Mouse (Mus musculus) midbrain, embryonic 10.5 days (tissue): Measurements from ENCODE around the gene Mroh2a. TPM values are rescaled to one million over a fixed set of nuclear protein-coding genes. Genes with fewer than 3 reads are reported as not detected.
A peak's percentile ranks its signal among the peaks of the same experiment; 100 is the strongest.
"Not testable (repeated sequence)": the region's sequence is repeated elsewhere in the genome, so short reads cannot be mapped to it uniquely, and the experiment has no call there.

Experiments
- DNase-seq: peaks from one replicate; pipeline ENCODE4 v3.0.0-alpha.2; 2017; ENCODE audit warnings: low spot score
- H3K27ac ChIP-seq: fragments of 300-500 bp; sonication (generic); replicated peaks from 2 replicates; pipeline ENCODE4 v1.5.1; 2016; ENCODE audit warnings: mild to moderate bottlenecking
- H3K27me3 ChIP-seq: fragments of 300-500 bp; sonication (generic); 2 replicates; pipeline ENCODE4 v1.6.1; 2016; ENCODE audit warnings: low read depth, mild to moderate bottlenecking; ENCODE audit not compliant: poor library complexity, severe bottlenecking
- H3K36me3 ChIP-seq: fragments of 300-500 bp; sonication (generic); 2 replicates; pipeline ENCODE4 v1.6.1; 2016; ENCODE audit warnings: mild to moderate bottlenecking, moderate library complexity
- H3K4me1 ChIP-seq: fragments of 300-500 bp; sonication (generic); 2 replicates; pipeline ENCODE4 v1.6.1; 2016
- H3K4me3 ChIP-seq: fragments of 300-500 bp; sonication (generic); 2 replicates; pipeline ENCODE4 v1.5.1; 2016; ENCODE audit warnings: mild to moderate bottlenecking, moderate library complexity
- H3K9me3 ChIP-seq: fragments of 300-500 bp; sonication (generic); replicated peaks from 2 replicates; pipeline ENCODE4 v1.6.1; 2016; ENCODE audit warnings: mild to moderate bottlenecking
- WGBS: fragments of 180-500 bp; shearing (Covaris S2); methylation state at CpG from one replicate; pipeline ENCODE4 v1.1.7; 2016; 5-methylcytosine and 5-hydroxymethylcytosine counted together
- polyA plus RNA-seq: library from polyadenylated mRNA; unstranded; fragments of >200 nt; fragmentation: Nextera tagmentation; extraction: Ambion mirVana; gene quantifications from 2 replicates; pipeline ENCODE4 v1.2.1, GENCODE M21; 2016

Mroh2a gene
- polyA plus RNA-seq, 1 experiment from 2014 or later: 0.91 TPM

GRCm38 (mm10) chr1:88213061-88213460 is 13.7 kb upstream of the Mroh2a start:
- peaks cover 3% of the 10 kb centered on the region for H3K9me3 ChIP-seq
- no peaks in the 10 kb centered on the region for H3K4me1 ChIP-seq
- no peaks in the 10 kb centered on the region for H3K36me3 ChIP-seq
- no peak overlapping the region for H3K27ac ChIP-seq
- WGBS: 81% methylated on average over 1 of the region's 1 CpGs
- no peak for DNase-seq
- no peaks in the 10 kb centered on the region for H3K27me3 ChIP-seq
- no peak overlapping the region for H3K4me3 ChIP-seq

DNA sequence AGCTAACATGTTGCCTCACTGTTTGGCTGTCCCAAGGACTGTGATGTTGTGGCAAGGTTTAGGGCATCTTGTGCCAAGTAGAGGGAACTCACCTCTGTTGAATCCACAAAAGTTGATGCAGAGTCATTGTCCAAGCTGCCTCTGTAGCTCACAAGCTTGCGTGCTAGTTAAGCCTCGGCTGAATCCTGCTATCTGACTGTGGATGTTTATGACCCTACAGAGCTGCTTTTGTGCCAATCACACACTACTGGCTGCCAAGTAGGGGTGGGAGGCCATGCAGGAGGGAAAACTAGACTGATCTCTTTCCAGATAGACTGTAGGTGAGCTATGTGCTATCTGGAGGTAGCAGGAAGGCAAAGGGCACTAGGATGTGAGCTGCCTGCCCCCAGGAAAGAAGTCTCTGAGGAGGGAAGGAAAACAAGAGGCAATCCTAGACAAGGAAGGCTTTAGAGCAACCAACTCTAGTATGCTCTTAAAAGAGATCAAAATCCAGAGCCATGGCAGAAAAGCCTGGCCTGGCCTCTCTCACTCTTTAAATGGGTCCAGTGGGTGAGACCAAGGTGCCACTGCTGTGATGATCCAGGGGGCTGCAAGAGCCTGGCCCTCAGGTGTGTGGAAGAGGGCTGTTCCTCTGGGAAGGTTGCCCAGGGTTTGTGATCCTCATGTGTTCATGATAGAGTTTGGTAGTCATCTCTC is 12.9 kb upstream of the Mroh2a start:
- WGBS: 84% methylated on average over 2 of the region's 2 CpGs
- Histone ChIP-seq H3K27me3 (no peaks in the 10 kb centered on the region), H3K27ac (no peak overlapping the region), H3K4me1 (no peaks in the 10 kb centered on the region), H3K9me3 (peaks cover 3% of the 10 kb centered on the region), H3K36me3 (no peaks in the 10 kb centered on the region), H3K4me3 (no peak overlapping the region)
- peak; percentile 21 for DNase-seq

DNA sequence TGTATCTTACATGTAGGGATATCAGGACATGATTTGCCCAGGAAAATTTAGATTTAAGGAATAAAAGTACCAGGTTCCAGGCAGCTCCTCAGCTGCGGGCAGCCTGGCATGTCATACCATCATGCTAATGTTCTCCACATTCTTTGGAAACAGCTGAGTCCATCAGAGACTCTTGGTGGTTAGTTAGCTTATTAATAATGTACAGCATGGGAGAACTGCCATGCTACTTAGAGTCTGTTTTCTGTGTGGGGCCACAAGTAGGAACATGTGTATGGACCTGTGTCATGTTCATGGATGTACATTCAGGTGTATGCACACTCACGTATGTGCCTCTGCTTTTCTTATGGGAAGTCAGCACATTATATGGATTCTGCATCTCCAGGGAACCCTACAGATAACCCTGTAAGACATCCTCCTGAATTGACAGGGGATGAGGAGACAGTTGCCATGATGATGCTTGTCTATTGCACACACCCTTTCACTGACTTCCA is 12.3 kb upstream of the Mroh2a start:
- peak; percentile 15 for DNase-seq
- Histone ChIP-seq H3K9me3 (peaks cover 3% of the 10 kb centered on the region), H3K27me3 (no peaks in the 10 kb centered on the region), H3K4me1 (no peaks in the 10 kb centered on the region), H3K4me3 (no peak overlapping the region), H3K27ac (no peak overlapping the region), H3K36me3 (no peaks in the 10 kb centered on the region)
- WGBS: 82% methylated on average over 2 of the region's 2 CpGs

DNA sequence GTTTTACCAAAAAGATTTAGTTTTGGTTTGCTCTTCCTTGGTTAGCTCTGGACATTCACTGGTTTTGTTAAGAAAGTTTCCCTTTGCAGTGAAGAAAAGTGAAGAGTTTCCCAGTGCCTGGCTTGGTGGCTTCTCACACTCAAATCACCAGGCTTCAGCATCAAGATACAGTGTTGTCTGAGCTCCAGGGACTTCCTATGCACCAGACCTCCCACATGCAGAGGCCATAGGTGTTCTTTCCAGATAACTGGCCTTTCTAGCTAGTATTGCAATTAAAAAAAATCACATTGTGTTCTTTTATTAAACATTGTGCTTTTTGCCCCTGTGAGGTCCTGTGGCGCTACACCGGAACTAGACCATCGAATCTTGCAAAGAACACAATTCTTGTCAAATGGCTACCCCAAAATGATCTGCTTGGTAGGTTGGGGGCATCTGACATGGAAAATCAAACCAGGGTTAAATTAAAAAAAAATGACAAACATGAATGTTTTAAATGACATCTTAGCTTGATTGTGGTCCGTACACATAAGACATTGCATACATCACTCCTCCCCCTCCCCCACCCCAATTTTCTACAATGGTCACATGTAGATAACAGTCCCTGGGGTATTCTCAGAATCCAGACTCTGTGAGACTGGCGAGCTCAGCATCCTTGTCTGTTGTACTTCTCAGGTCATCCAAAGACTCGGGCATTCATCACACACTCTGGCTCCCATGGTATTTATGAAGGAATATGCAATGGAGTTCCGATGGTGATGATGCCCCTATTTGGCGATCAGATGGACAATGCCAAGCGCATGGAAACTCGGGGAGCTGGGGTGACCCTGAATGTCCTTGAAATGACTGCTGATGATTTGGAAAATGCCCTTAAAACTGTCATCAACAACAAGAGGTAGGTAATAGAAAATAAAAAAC is 11.1 kb upstream of the Mroh2a start:
- Histone ChIP-seq H3K4me1 (no peaks in the 10 kb centered on the region), H3K27ac (no peak overlapping the region), H3K36me3 (no peaks in the 10 kb centered on the region), H3K4me3 (no peak overlapping the region), H3K27me3 (no peaks in the 10 kb centered on the region), H3K9me3 (no peaks in the 10 kb centered on the region; the same call in 1 of the 2 replicates)
- DNase-seq: peak; percentile 21
- 72% methylated on average over 10 of the region's 10 CpGs for WGBS

GRCm38 (mm10) chr1:88216551-88216950 is 10.2 kb upstream of the Mroh2a start:
- no peak overlapping the region for H3K4me3 ChIP-seq
- no peaks in the 10 kb centered on the region for H3K4me1 ChIP-seq
- no peaks in the 10 kb centered on the region for H3K36me3 ChIP-seq
- no peaks in the 10 kb centered on the region; the same call in 1 of the 2 replicates for H3K9me3 ChIP-seq
- no peak overlapping the region for H3K27ac ChIP-seq
- no peaks in the 10 kb centered on the region for H3K27me3 ChIP-seq
- peak; percentile 15 for DNase-seq
- WGBS: 57% methylated on average over 2 of the region's 2 CpGs

DNA sequence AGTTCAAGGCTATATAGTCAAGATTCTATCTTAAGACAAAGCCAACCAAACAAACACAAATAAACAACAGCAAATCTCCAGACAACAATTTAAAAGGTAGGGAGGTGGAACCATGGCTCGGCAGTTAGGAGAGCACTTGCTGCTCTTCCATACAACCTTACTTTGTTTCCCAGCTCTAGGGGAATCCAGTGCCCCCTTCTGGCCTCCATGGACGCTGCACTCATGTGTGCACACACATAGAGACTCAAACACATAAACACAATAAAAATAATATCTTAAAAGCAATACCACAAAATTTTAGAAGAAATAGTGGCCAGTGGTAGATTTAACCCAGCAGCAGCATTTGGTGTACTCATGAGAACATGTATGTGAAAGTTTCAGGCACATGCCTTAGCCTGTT is 9.6 kb upstream of the Mroh2a start:
- Histone ChIP-seq H3K27ac (no peak overlapping the region), H3K4me3 (no peak overlapping the region), H3K27me3 (no peaks in the 10 kb centered on the region), H3K36me3 (no peaks in the 10 kb centered on the region), H3K4me1 (no peaks in the 10 kb centered on the region), H3K9me3 (no peaks in the 10 kb centered on the region; the same call in 1 of the 2 replicates)
- WGBS: 68% methylated on average over 2 of the region's 2 CpGs
- peak; percentile 16 for DNase-seq

DNA sequence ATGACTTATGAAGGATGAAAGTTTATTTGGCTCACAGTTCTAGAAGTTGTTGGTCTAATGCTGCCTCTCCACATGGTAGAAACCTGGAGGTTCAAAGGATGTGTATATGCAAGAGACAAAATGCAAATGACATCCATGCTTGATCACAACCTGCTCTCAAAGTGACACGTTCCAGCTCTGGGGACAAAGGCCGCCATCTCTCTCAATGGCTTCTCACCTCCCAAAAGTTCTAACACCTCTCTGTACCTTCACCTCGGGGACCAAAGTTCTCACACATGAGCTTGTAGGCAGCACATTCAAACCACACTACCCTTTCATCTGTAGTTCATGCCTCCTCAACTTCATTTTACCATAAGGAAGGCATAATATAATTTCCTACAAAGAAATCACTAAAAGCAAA is 9.2 kb upstream of the Mroh2a start:
- WGBS: 43% methylated on average over 3 of the region's 3 CpGs
- no peak overlapping the region for H3K4me3 ChIP-seq
- H3K9me3 ChIP-seq: no peaks in the 10 kb centered on the region; the same call in 1 of the 2 replicates
- no peaks in the 10 kb centered on the region for H3K36me3 ChIP-seq
- H3K27me3 ChIP-seq: no peaks in the 10 kb centered on the region
- DNase-seq: no peak
- H3K27ac ChIP-seq: no peak overlapping the region
- no peaks in the 10 kb centered on the region for H3K4me1 ChIP-seq

DNA sequence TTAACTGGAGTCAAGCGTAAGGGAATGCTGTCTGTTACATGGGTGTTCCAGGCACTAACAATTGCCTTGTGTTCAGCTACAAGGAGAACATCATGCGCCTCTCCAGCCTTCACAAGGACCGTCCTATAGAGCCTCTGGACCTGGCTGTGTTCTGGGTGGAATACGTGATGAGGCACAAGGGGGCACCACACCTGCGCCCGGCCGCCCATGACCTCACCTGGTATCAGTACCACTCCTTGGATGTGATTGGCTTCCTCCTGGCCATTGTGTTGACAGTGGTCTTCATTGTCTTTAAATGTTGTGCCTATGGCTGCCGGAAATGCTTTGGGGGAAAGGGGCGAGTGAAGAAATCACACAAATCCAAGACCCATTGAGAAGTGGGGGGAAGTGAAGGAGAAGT is 8.7 kb upstream of the Mroh2a start:
- Histone ChIP-seq H3K4me3 (no peak overlapping the region), H3K27ac (no peak overlapping the region), H3K4me1 (no peaks in the 10 kb centered on the region), H3K9me3 (no peaks in the 10 kb centered on the region; the same call in 1 of the 2 replicates), H3K27me3 (no peaks in the 10 kb centered on the region), H3K36me3 (no peaks in the 10 kb centered on the region)
- WGBS: 76% methylated on average over 9 of the region's 9 CpGs
- DNase-seq: peak; percentile 20

DNA sequence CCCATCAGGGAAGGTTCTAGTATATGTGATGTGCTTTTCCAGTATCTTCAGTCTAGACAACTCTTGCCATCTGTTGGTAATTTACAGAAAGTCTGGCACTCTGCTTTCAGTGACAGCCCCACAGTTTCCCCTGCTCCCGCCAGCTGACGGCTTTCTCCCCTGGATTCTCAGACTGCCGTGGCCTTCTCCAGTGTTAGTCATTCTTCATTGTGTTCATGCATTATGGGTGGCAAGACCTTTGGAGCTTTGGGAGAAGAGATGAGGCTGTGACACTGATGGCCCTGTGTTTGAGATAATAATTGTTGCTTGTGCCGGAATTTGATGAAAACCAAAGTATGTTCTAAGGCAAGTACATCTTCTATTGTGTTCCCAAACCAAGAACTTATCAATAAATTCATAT is 8.2 kb upstream of the Mroh2a start:
- WGBS: 52% methylated on average over 4 of the region's 4 CpGs
- no peak overlapping the region for H3K27ac ChIP-seq
- H3K4me1 ChIP-seq: no peaks in the 10 kb centered on the region
- H3K36me3 ChIP-seq: no peaks in the 10 kb centered on the region
- no peaks in the 10 kb centered on the region for H3K27me3 ChIP-seq
- no peaks in the 10 kb centered on the region; the same call in 1 of the 2 replicates for H3K9me3 ChIP-seq
- DNase-seq: peak; percentile 15
- H3K4me3 ChIP-seq: no peak overlapping the region

DNA sequence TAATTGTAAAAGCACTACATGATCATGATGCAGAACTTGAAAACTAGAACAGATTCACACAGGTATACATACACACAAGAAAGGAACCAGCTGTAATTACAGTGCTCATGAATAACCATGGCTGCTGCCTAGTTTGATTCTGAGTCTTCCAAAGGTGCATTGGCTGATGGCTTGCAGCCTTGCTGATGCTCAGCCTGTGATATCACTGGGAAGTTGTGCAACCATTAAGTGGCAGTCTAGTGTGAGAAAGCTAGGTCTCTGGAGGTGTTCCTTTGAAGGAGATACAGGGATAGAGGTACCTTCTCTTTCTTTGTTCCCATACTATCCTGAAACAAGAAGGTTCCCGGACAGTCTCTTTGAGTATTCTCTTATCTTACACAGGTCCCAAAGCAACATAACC is 7.7 kb upstream of the Mroh2a start:
- WGBS: 17% methylated on average over 1 of the region's 1 CpGs
- H3K36me3 ChIP-seq: no peaks in the 10 kb centered on the region
- DNase-seq: no peak

DNA sequence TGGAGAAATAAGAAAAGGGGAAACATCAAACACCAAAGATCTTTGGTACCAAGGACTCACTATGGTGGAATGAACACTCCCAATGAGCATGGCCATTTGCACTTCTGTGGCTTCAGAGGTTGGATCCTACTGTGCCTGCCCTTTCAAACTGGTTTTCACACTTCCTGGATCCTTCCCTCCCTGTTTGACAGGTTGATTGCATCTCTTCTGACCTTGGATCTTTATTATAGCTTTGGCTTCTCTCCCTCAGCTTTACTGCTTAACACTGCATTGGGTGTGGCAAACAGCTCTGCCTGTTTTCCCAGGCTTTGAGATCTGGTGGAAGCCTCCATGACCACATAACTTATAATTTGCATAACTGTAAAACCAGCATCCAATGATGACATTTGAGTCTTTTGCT is 6.5 kb upstream of the Mroh2a start:
- Histone ChIP-seq H3K27me3 (no peaks in the 10 kb centered on the region), H3K27ac (no peak overlapping the region), H3K9me3 (peaks cover 2% of the 10 kb centered on the region), H3K4me3 (no peak overlapping the region), H3K36me3 (no peaks in the 10 kb centered on the region), H3K4me1 (no peaks in the 10 kb centered on the region)
- DNase-seq: peak; percentile 18

More for the DNA sequence above, 7.7 kb upstream of the Mroh2a start:
- Histone ChIP-seq H3K9me3 (no peaks in the 10 kb centered on the region; the same call in 1 of the 2 replicates), H3K27me3 (no peaks in the 10 kb centered on the region), H3K4me3 (no peak overlapping the region), H3K4me1 (no peaks in the 10 kb centered on the region), H3K27ac (no peak overlapping the region)

DNA sequence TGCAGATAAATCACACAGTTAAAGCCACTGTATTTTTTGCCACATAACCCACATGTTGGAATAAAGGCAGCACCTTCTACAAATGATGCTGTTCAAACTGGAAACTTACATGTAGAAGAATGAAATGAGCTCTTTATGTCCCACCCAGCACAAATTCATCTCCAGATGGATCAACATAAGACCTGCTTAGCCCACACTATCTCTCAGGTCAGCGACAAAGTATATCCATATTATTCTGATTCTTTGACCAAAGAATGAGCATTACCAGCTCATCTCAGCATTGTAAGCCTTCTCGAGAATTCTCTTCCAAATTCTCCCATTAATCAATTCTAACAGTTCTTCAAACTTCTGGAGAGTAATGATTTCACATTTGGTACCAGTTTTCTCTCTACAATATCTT is 4.6 kb upstream of the Mroh2a start:
- 57% methylated on average over 2 of the region's 2 CpGs for WGBS
- H3K4me1 ChIP-seq: no peaks in the 10 kb centered on the region
- no peak for DNase-seq

DNA sequence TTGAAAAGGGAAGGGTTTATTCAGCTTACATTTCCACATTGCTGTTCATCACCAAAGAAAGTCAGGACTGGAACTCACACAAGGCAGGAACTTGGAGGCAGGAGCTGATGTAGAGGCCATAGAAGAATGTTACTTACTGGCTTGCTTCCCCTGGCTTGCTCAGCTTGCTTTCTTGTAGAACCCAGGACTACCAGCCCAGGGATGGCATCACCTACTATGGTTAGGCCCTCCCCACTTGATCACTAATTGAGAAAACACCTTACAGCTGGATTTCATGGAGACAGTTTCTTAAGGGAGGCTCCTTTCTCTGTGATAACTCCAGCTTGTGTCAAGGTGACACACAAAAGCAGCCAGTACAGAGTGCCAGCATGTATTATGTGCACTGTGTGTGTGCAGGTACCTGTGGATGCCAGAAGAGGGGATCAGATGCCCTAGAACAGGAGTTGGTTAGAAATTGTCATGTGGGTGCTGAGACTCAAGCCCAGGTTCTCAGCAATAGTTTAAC is 3.7 kb upstream of the Mroh2a start:
- not testable (repeated sequence) for H3K4me1 ChIP-seq, H3K27ac ChIP-seq, H3K4me3 ChIP-seq, H3K27me3 ChIP-seq, H3K36me3 ChIP-seq
- H3K9me3 ChIP-seq: peaks cover 29% of the 10 kb centered on the region
- peak; percentile 18 for DNase-seq

More for the DNA sequence above, 4.6 kb upstream of the Mroh2a start:
- Histone ChIP-seq H3K4me3 (no peak overlapping the region), H3K36me3 (no peaks in the 10 kb centered on the region), H3K27me3 (no peaks in the 10 kb centered on the region), H3K9me3 (peaks cover 21% of the 10 kb centered on the region), H3K27ac (no peak overlapping the region)
